Mouse (Mus musculus): ENCODE results near the gene Cdc42. TPM values are rescaled to one million over a fixed set of nuclear protein-coding genes. Genes with fewer than 3 reads are reported as not detected.

Gene Cdc42
- polyA plus RNA-seq, 1 experiment from 2014 or later, result 459 TPM

Other genes with a start within 250 kb of the Cdc42 start
- 1.8 and 1.9 TPM in 2 replicates for gene Wnt4, start 80.2 kb downstream of the Cdc42 start, polyA plus RNA-seq (2014; fragmentation: Nextera tagmentation; extraction: Ambion mirVana)
- not detected in 2 replicates for gene Cela3a, start 52.1 kb upstream of the Cdc42 start, polyA plus RNA-seq (2014; fragmentation: Nextera tagmentation; extraction: Ambion mirVana)
- gene Cela3b, start 72.8 kb upstream of the Cdc42 start, polyA plus RNA-seq (2014; fragmentation: Nextera tagmentation; extraction: Ambion mirVana), result not detected in 2 replicates
- gene 1700013G24Rik, start 95.6 kb upstream of the Cdc42 start, polyA plus RNA-seq (2014; fragmentation: Nextera tagmentation; extraction: Ambion mirVana), result not detected in 2 replicates
- 19.9 and 20.8 TPM in 2 replicates for gene Hspg2, start 111.0 kb upstream of the Cdc42 start, polyA plus RNA-seq (2014; fragmentation: Nextera tagmentation; extraction: Ambion mirVana)
- not detected in 2 replicates for gene Ldlrad2, start 216.8 kb upstream of the Cdc42 start, polyA plus RNA-seq (2014; fragmentation: Nextera tagmentation; extraction: Ambion mirVana)
- 65.7 and 70.3 TPM in 2 replicates for gene Usp48, start 236.0 kb upstream of the Cdc42 start, polyA plus RNA-seq (2014; fragmentation: Nextera tagmentation; extraction: Ambion mirVana)